Mouse (Mus musculus) adrenal gland, postnatal 10 days (tissue): Measurements from ENCODE around the gene Rnf6. TPM values are rescaled to one million over a fixed set of nuclear protein-coding genes. Genes with fewer than 3 reads are reported as not detected.

Experiments
- DNase-seq: peaks from one replicate; pipeline ENCODE4 v3.0.0; 2021; ENCODE audit warnings: mixed read lengths
- long read RNA-seq, 2 experiments: library from polyadenylated mRNA; stranded (forward); transcript quantifications; one replicate each; pipeline ENCODE4 v2.0.0; 2021
- total RNA-seq, 2 experiments: library from RNA; stranded (reverse); gene quantifications; 2 replicates each; pipeline ENCODE4 v1.2.3; 2021

Rnf6 gene
- total RNA-seq: 10 to 100 TPM; 48.6 to 49.4 TPM
- long read RNA-seq, experiment 1, transcript Rnf6-206 (5 exons, 3,452 nt): major isoform, 60 of 93 reads
- long read RNA-seq, experiment 1, partial matches to known transcripts: 17 of 93 reads
- long read RNA-seq, experiment 1, other reads (novel, unspliced or antisense): 10 of 93 reads
- long read RNA-seq, experiment 2, transcript Rnf6-206 (5 exons, 3,452 nt): major isoform, 33 of 53 reads
- long read RNA-seq, experiment 2, partial matches to known transcripts: 8 of 53 reads
- long read RNA-seq, experiment 2, other reads (novel, unspliced or antisense): 5 of 53 reads

DNA sequence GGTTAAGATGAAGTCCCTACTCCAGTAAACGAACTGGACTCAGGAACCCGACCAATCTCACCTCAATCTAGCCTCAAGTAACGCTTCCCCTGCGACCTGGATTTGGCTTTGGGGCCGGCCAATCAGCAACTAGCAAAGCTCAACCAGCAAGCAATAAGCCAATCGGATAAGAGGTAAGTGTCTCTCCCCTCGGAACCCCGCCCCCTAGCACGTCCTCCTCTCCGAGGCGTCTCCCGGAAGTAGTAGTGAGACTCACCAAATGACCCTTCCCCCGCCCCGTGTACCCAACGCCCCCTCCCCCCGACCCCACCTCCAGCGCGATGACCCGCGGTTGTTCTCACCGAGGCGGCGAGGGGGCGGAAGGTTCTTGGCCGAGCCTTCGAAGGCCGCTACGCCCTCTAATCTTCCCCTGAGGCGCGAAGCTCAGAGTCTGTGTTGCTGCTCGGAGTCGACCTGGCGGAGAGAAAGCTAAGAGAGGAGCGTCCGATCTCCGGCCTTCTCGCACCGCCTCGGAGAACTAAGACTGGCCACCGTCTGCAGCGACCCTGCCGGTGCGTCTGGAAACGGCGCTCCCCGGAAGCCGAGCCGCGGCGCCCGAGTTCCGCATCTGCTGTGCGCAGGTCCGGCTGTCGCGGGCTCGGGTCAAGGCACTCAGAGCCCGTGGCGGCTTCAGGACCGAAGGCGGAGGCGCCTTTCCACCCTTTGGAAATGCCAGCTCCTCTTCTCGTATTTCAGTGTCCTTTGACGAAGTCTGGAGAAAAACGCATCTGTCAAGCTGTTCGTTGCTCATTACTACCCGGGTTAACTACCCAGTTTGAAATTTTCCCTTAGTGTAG is at the start of gene Rnf6:
Gene Rnf6, minus strand, starts transcription at position 677 of the 836 bp plus-strand sequence.
- DNase-seq: peak; percentile 95

DNA sequence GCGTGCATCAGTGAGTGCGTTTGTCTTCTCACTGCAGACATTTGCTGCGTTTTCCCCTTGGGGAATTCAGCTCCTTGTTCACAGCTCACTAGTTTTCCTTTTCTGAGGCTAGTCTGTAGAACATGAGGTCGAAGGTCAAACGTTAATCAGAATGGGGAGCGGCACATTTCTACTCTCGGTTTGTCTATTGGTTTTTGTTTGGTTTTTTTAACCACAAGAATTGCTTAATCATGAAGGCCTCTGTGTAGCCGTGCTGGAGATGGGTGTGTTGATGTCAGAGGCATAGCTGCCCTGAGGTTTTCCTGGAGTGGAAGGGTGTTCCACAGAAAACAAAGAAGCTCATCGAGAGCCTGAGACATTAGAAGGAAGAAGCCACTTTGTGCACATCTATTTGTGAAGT is 49.2 kb upstream of the Rnf6 start:
- no peak for DNase-seq

DNA sequence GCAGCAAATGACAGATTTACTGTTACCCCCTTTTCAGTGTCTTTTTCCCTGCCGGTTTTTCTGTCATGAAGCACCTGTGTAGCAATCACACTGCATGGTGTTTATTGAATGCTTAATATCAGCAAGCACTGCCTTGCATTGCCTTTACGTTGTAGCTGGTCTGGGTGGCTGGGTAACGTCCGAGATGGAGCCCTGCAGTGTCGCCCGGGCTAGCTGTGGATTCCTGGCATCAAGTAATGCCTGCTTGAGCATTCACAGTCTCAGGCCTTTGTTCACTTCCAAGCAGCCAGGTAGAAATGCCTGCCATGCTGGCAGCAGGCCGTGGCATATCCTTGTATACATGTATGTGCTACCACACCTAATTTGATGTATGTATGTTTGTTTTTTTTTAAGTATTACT is 46.4 kb upstream of the Rnf6 start:
- no peak for DNase-seq

DNA sequence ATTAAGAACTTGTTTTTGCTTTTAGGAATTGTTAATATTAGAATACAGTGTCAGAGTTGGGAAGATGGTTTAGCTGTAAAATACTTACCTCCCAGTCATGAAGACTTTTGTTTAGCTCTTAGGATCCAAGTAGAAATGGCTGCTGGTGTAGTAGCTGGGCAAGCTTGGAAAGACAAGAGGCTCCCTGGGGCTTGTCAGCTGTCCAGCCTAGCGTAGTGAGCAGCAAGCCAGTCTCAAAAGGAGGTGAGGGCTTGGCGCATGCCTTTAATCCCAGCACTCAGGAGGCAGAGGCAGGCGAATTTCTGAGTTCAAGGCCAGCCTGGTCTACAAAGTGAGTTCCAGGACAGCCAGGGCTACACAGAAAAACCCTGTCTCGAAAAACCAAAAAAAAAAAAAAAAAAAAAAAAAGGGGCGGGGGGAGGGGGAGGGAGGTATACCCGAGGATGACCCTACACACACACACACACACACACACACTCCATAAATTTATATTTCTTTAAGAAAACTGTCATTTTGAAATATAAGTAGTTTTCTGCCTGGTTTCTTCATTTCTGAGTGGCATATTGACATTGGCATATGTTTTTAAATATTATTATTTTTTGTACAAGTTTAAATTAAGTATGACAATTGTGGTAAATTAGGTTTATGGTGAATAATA is 44.7 kb upstream of the Rnf6 start:
- no peak for DNase-seq

DNA sequence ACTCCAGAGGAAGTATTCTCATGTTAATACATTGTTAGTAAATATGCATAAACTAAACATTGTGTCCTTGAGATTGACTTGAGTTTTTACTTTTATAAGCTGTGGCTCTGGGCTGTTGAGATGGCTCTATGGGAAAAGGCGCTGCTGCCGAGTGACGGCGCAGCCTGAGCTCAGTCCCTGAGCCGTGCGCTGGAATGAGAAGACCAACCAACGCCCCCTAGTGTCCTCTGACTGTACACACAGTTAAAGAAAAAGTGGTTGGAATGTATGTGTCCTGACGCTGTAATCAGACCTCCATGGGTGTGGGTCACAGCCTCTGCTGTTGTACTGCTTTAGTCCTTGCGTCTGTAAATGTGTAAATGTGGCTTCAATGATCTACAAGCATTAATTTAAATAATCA is 38.6 kb upstream of the Rnf6 start:
- no peak for DNase-seq

DNA sequence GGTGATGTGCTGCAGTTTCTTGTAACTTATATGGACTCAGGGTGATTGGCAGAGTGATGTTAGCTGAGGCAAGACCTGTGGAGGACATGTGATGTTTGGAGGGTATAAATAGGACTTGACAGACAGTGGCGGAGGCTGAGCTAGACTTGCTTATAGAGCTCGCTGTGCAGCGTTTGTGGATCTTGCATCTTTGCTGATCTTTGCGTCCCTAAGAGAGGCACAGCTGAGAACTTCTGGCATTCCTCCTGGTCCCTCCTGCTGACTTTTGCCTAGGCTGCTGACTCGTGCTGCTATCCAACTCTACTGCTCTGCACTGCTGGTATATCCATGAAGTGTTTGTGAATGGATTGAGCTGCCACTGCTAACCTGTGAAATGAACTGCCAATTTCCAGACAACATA is 32.3 kb upstream of the Rnf6 start:
- no peak for DNase-seq

DNA sequence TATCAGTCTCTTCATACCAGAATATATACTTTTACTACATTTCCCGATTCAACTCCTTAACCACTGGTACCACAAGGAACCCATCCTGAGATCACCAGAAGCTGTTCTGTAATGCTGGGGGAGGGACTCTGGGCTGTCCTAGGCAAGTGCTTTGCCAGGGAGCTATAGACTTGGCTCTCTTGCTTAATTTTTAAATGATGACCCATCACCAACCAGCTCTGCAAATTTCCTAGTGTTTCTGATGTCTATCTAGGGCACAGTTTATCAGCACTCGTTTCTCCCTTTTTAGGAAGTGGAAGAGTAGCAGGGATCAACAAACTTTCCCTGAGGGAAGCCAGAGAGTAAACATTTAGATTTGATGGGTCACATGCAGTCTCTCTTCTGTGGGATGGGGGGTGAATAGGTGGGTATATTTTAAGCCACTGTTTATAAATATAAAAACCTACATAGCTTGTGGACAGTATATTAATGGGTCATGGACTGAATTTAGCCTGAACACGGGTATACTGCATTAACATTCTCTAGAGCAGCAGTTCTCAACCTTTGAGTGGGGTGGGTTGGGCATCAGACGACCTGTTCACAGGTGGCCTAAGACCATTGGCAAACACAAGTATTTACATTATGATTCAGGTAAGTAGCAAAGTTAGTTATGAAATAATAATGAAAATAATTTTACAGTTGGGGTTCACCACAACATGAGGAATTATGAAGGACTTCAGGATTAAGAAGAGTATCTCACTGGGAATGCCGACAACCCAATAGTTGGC is 30.5 kb upstream of the Rnf6 start:
- DNase-seq: no peak

DNA sequence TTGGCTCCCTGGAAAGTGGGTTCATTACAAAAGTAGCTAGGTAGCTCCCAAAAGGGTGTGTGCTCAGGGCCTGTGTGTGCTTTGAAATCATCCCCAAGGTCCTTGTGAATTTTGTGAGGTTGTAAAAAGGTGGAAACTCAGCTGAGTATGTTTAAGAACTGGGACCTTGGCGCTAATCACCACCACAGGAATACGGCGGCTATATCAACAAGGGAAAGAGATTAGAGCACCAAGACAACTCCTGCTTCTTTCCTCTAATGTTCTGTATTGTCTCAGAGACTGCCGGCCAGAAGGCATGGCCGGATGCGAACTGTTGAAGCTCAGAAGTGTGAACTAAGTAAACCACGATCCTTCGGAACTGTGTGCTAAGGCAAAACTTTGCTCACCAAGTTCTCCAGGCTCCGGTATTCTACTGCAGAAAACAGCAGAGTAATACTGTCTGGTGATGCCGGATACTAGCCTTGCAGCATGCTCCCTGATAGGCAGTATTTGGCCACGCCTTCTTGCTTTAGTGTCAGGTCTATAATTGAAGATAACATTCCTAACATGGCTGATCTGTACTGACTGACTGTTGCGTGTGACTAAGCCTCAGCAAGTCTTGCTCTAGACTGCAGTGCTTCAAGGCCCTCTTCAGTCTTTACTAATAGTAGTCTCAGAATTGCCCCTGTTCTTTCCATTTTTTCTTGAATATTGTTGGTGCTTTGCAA is 29.2 kb upstream of the Rnf6 start:
- no peak for DNase-seq

DNA sequence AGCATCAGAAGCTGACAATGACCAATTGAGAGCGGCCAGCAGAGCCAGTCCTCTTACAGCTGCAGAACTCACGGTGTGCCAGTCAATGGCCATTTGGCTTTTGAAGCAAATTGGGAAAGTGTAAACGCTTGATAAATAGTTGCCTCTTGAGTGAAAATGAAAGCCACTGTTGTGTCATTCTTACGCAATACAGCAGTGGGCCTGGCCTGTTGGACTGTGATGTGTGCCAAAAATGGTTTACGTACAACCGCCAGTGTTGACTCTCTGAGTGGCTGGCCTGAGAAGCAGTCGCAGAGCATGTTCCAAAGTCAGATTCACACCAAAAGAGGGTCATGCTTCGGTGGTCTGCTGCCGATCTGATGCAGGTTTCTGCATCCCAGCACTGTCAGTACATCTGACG is 27.4 kb upstream of the Rnf6 start:
- DNase-seq: peak; percentile 48

DNA sequence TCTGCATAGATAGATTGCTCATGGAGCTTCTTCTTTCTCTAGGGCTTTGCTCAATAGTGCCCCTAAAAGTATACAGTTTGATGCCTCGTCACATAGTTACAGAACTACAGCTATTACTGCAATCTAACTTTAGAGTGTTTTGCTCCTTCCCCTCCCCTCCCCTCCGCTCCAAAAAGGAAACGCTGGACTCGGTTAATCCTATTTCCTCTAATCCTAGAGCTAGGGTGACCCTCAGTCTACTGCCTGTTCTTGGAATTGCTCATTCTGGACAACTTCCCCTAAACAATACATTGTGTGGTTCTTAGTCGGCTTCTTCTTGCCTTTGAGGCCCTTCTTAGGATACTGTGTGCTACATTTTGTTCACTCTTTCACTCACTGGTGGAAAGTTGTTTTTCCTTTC is 26.4 kb upstream of the Rnf6 start:
- no peak for DNase-seq

DNA sequence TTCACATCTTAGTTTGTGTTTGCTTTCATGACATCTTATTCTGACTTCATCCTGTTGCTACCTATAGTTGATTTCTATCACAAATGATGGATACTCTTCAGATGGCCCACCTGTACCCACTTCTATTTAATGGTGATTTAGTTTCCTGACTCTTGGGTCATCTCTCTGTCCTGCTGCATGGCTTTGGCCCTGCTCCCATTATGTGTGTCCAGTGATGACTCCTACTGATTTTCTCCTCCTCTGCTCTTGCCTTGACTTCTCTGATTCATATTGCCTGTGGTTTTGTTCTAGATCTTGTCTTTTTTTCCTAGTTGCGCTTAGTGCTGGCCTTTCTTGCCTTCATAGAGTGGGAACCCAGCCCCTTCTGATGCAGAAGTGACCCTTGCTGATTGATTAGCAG is 25.0 kb upstream of the Rnf6 start:
- no peak for DNase-seq

DNA sequence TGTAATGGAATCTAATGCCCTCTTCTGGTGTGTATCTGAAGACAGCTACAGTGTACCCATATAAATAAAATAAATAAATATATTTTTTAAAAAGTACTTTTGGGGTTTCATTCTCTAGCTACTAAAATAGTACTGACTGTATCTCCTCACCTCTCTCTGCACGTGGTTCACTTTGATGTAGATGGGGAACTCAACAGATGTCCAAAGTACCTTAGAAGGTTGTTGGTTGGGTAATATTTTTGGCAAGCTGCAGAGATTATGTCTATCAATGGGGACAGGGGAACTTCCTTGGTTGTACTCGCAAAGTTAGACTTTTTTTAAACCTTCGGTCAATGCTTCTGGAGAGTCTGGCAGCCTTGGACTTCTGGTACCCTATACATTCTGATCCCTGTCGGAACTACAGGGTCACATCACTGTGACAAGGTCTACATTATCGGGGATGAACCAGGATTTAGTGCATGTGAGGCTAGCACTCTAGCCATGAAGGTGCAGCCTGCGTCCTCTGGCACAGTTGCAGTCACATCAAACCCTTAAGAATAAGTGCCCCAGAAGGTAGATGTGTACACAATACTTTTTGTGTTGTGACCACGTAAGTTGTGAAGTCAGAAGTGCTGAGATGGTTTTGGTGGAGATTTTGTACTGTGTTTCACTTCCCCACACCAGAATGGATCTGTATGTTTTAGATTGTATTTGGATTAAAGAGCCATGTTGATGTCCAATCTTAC is 24.5 kb upstream of the Rnf6 start:
- DNase-seq: no peak

DNA sequence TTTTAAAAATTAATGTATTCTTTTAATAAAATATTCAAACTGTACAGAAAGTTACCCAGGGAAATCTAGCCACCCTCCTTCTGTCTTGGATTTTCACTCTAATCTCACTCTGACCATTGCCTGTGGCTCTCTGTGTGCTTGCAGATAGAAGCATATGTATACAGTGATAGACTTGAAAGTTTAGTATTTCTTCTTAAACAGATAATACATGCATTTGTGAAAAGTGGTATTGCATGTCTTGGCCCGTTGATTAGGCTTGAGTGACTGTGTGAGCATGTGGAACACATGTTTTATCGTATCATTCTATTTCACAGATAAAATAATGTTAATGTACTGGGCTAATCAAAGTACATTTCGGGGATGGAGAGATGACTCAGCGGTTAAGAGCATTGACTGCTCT is 23.8 kb upstream of the Rnf6 start:
- no peak for DNase-seq

DNA sequence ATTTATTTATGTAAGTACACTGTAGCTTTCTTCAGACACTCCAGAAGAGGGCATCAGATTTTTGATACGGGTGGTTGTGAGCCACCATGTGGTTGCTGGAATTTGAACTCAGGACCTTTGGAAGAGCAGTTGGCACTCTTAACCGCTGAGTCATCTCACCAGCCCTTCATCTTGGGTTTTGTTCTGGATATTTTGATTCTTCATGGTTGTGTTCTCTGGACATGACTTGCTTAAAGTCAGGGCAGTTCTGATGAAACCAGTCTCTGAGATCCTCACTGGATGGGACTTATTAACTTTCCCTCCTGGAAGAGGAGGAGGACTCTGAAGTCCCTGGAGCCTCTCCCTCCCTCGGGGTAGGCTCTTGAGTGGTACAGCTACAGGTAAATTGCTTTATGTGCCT is 19.8 kb upstream of the Rnf6 start:
- no peak for DNase-seq

DNA sequence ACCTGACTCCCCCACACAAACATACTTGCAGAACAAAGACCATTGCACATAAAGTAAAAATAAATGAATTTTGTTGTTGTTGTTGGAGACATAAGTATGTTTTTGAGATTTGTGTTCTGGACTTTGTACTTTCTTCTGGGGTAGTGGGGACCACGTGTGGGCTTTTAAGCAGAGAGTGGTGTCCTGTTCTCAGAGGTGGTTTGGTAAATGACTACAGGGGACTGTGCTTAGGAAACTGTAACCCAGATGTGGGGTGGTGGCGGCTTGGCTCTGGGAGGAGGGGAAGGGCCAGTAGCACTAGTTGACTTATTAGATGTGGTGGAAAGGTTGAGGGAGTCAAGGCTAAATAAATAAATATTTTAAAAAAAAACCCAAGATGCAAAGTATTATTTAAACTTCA is 19.4 kb upstream of the Rnf6 start:
- no peak for DNase-seq

DNA sequence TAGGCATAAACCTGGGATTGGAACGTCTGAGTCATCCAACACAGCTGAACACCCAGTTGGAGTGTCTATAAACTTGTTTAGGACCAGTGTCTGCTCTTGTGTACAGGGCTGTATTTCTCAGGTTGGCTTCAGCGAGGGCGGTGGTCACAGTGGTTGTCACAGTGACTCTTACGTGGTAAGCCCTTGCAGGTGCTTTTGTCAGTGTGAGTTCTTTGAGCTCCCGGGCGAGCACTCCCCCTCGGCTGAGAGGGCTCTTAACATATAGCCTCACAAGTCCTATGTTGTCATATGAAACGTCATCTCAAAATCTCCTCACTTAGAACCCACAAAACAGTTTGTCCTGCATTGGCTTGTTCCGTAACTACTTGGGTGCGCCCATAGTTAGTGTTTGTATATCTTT is 16.9 kb upstream of the Rnf6 start:
- DNase-seq: no peak

DNA sequence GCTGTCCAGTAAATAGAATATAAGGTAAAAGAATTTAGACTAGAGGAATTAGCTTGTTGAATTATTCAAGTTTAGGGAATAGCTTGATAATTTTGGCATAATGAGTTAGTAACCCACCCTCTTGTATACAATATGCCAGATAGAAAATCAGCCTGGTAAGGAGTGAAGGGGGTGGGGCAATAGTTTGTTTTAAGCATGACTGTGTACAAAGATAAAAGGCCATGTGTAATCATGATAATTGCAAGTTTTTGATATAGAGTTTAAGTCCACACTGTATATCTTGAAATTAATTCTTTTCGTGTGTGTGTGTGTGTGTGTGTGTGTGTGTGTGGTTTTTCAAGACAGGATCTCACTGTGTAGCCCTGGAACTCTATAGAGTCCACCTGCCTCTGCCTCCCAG is 13.0 kb upstream of the Rnf6 start:
- DNase-seq: no peak

DNA sequence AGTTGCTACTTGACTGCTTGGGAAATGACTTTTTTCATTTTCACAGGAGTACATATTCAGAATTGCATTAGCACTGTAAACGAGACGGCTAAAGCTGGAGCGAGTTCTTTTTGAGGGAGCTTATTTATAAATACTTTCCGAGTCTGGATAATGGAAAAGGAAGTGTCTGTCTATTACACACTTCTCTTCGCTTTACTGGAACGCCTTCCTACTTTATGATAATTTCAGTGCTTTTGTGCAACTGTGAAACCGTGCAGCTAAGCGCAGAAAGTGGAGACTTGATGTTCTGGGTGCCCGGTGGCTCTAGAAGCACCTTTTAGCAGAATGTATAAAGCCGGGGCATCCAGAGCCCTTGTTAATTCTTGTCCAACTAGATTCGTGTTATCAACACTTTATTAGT is 11.5 kb upstream of the Rnf6 start:
- no peak for DNase-seq

DNA sequence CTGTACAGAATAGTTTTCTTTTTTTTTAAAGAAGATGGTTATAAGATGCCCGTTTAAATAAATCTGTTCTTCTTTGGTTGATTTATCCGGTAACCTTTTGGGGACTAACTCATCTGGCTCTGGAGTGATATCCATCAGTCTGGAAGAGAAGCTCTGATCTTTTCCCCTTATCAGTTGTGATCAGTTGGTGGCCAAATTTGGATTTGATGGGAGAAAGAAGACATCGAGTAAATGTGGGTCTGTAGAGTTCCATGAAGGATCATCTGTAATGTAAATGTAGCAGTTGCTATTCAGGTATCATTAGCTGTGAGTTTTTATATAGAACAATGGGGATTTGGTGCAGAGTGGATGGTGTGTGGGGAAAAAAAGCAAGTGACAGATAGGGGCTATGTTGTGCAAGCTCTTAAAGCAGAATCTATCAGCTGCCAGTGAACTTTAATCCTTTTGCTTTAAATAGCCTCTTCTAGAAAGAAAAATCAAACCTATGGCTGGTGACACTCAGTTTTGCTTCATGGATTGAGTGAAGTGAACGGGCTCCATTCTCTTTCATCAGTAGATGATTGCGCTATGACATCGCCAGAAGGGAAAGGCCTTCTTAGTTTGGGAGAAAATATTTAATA is 10.8 kb upstream of the Rnf6 start:
- no peak for DNase-seq

DNA sequence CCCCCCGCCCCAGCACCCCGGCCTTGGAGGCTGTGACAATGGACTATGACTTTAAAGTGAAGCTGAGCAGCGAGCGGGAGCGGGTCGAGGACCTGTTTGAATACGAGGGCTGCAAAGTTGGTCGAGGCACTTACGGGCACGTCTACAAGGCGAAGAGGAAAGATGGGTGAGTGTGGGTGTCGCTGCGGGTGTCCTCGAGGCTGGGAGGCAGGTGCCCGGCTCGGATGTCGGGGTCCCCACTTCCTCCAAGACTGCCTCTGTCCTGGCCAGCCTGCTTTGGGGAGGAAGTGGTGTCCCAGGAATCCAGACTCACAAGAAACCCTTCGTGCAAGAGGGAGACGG is 10.3 kb upstream of the Rnf6 start:
- no peak for DNase-seq
